Comparison of ENCODE assay signal across 18 mouse cellular contexts in the genomic region with DNA sequence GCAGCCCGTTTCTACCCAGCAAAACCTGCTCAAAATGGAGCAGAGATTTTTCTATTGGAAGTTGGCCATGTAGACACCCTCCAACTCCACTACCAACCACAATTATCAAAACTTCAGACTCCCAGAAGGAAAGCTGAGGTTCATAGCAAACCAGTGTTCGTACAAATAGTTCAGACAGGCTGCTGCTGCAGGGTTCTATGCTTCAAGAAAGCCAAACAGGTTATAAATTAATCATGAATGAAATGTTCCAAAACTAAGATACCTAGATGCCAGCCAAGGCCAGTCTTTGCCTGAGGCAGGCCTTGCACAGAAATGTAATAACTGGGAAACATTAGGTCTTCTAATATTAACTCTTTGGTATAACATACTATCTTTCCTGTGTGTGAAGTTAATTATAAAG.
DNase-seq lines count a peak whose midpoint lies in the region; ATAC-seq and TF ChIP-seq lines count a peak whose summit lies in the region.
"Had no signal": no experiment of that assay in that cellular context is flagged by ENCODE, and none has a peak within 500 bp of the region (broad histone marks: within the 10 kb centered on the region; RNA-seq: fewer than 3 reads in every experiment).

No protein-coding gene starts in this region.

- no peak overlapping the region for H3K27ac ChIP-seq in liver, adult 2 months (replicated peaks; ENCODE audit: insufficient read depth, low read depth, low read length)
- H3K27ac ChIP-seq in liver, embryonic 11.5 days (ENCODE audit: low read depth, low read length), result no peak overlapping the region
- H3K27ac ChIP-seq in heart, embryonic 12.5 days (ENCODE audit: poor library complexity, severe bottlenecking), result no peak overlapping the region
- H3K27ac ChIP-seq: embryonic facial prominence, embryonic 12.5 days; forebrain, embryonic 12.5 days; heart, embryonic 13.5 days; hindbrain, embryonic 15.5 days had no signal

- no peak overlapping the region for H3K9ac ChIP-seq in liver, adult 2 months (ENCODE audit: low read depth, low read length)
- H3K9ac ChIP-seq in liver, embryonic 11.5 days (ENCODE audit: low read depth, low read length), result no peak overlapping the region
- H3K9ac ChIP-seq in heart, embryonic 12.5 days, result no peak overlapping the region
- H3K9ac ChIP-seq: embryonic facial prominence, embryonic 12.5 days; forebrain, embryonic 12.5 days; heart, embryonic 13.5 days; hindbrain, embryonic 15.5 days had no signal

- WGBS in liver, adult 2 months, result 40% methylated on average over 2 of the region's 2 CpGs
- 68% methylated on average over 2 of the region's 2 CpGs for WGBS in liver, embryonic 11.5 days
- 71% methylated on average over 2 of the region's 2 CpGs for WGBS in heart, embryonic 12.5 days

- no peak overlapping the region for H3K4me3 ChIP-seq in liver, adult 2 months (ENCODE audit: insufficient read depth, low read depth, low read length)
- H3K4me3 ChIP-seq in liver, embryonic 11.5 days (ENCODE audit: low read depth, low read length), result no peak overlapping the region
- no peak overlapping the region for H3K4me3 ChIP-seq in heart, embryonic 12.5 days
- H3K4me3 ChIP-seq: embryonic facial prominence, embryonic 12.5 days; forebrain, embryonic 12.5 days; heart, embryonic 13.5 days; hindbrain, embryonic 15.5 days had no signal

- no peaks in the 10 kb centered on the region for H3K27me3 ChIP-seq in liver, adult 2 months (ENCODE audit: control insufficient read depth, insufficient read depth, low read length)
- no peaks in the 10 kb centered on the region for H3K27me3 ChIP-seq in liver, embryonic 11.5 days (replicated peaks; ENCODE audit: control insufficient read depth, insufficient read depth, low read length)
- H3K27me3 ChIP-seq in heart, embryonic 12.5 days (replicated peaks), result no peaks in the 10 kb centered on the region
- H3K27me3 ChIP-seq: embryonic facial prominence, embryonic 12.5 days; forebrain, embryonic 12.5 days; heart, embryonic 13.5 days; hindbrain, embryonic 15.5 days had no signal

- no peak for TF ChIP-seq POLR2A in liver, adult 2 months (IDR thresholded peaks at IDR 0.05; ENCODE audit: extremely low read depth, insufficient read depth, low read length)

- no peak for TF ChIP-seq CTCF in liver, adult 2 months (IDR thresholded peaks at IDR 0.05; ENCODE audit: low read depth, low read length)

- H3K4me2 ChIP-seq in liver, embryonic 11.5 days, result no peak overlapping the region
- H3K4me2 ChIP-seq in heart, embryonic 12.5 days, result no peak overlapping the region
- H3K4me2 ChIP-seq: embryonic facial prominence, embryonic 12.5 days; forebrain, embryonic 12.5 days; heart, embryonic 13.5 days; hindbrain, embryonic 15.5 days had no signal

- no peaks in the 10 kb centered on the region for H3K36me3 ChIP-seq in liver, adult 2 months (ENCODE audit: control insufficient read depth, insufficient read depth, low read length)
- no peaks in the 10 kb centered on the region for H3K36me3 ChIP-seq in liver, embryonic 11.5 days (ENCODE audit: control insufficient read depth, insufficient read depth, low read length)
- no peaks in the 10 kb centered on the region for H3K36me3 ChIP-seq in heart, embryonic 12.5 days
- H3K36me3 ChIP-seq: embryonic facial prominence, embryonic 12.5 days; forebrain, embryonic 12.5 days; heart, embryonic 13.5 days; hindbrain, embryonic 15.5 days had no signal

- H3K79me2 ChIP-seq in liver, adult 2 months (ENCODE audit: control insufficient read depth, insufficient read depth, low read length), result no peaks in the 10 kb centered on the region

- DNase-seq in liver, adult 2 months (ENCODE audit: extremely low read depth, low read depth, low spot score), result peak; percentile 60
- DNase-seq in liver, embryonic 11.5 days (ENCODE audit: low spot score), result no peak
- DNase-seq in kidney, adult 9 months, result peak; percentile 72
- peak; percentile 50 to 56 for DNase-seq in kidney, postnatal 25 days
- DNase-seq: adrenal gland, adult 2 months; adrenal gland, postnatal 36 days; cerebellum, adult 11 months; cerebellum, adult 8-10 months; cerebellum, postnatal 14 days; gastrocnemius, postnatal 14 days; heart, postnatal 36 days had no signal

- no peak for ATAC-seq in liver, embryonic 11.5 days (replicated peaks; ENCODE audit: low FRiP score)
- no peak for ATAC-seq in megakaryocyte, adult 5-6 weeks (ENCODE audit: poor library complexity, severe bottlenecking)
- ATAC-seq in heart, embryonic 12.5 days (ENCODE audit: insufficient number of reproducible peaks, low FRiP score), result no peak
- ATAC-seq: forebrain, embryonic 16.5 days had no signal

- H3K9me3 ChIP-seq in liver, embryonic 11.5 days (ENCODE audit: control insufficient read depth, low read length), result no peaks in the 10 kb centered on the region
- no peaks in the 10 kb centered on the region for H3K9me3 ChIP-seq in heart, embryonic 12.5 days (replicated peaks)
- H3K9me3 ChIP-seq: embryonic facial prominence, embryonic 12.5 days; forebrain, embryonic 12.5 days; heart, embryonic 13.5 days; hindbrain, embryonic 15.5 days had no signal

- no peaks in the 10 kb centered on the region for H3K4me1 ChIP-seq in liver, adult 2 months (ENCODE audit: control insufficient read depth, insufficient read depth, low read length)
- H3K4me1 ChIP-seq in liver, embryonic 11.5 days (replicated peaks; ENCODE audit: control insufficient read depth, insufficient read depth, low read length), result no peaks in the 10 kb centered on the region
- no peaks in the 10 kb centered on the region for H3K4me1 ChIP-seq in heart, embryonic 12.5 days (replicated peaks)
- H3K4me1 ChIP-seq: embryonic facial prominence, embryonic 12.5 days; forebrain, embryonic 12.5 days; heart, embryonic 13.5 days; hindbrain, embryonic 15.5 days had no signal
